Mouse (Mus musculus) liver, postnatal 0 days (tissue): Measurements from ENCODE around the gene Adprhl2.

Experiments used
- CTCF ChIP-seq: sonication (generic); IDR thresholded peaks from 2 replicates; pipeline ENCODE4 v1.5.1; 2016; ENCODE audit warnings: antibody characterized with exemption, low read depth
- EP300 ChIP-seq: IDR thresholded peaks from 2 replicates; pipeline ENCODE4 v1.6.1; 2016; ENCODE audit warnings: antibody characterized with exemption, low read depth, mild to moderate bottlenecking

GRCm38 (mm10) chr4:126314393-126314792, 7.1 kb downstream of the Adprhl2 start:
- TF ChIP-seq CTCF (no peak), EP300 (no peak)
